33 mouse cellular contexts compared by ENCODE assay signal in genomic region chr1:174244621-174245020, GRCm38 (mm10). TPM values are rescaled to one million over a fixed set of nuclear protein-coding genes. Genes with fewer than 3 reads are reported as not detected.
DNase-seq lines count a peak whose midpoint lies in the region; ATAC-seq and TF ChIP-seq lines count a peak whose summit lies in the region.
"Had no signal": no experiment of that assay in that cellular context is flagged by ENCODE, and none has a peak within 500 bp of the region (broad histone marks: within the 10 kb centered on the region; RNA-seq: fewer than 3 reads in every experiment).

No protein-coding gene starts in this region.

- ATAC-seq in hindbrain, embryonic 14.5 days (ENCODE audit: low FRiP score), result no peak
- ATAC-seq in hindbrain, embryonic 16.5 days, result no peak
- no peak for ATAC-seq in lung, embryonic 14.5 days (ENCODE audit: insufficient read depth)
- ATAC-seq: forebrain, embryonic 13.5 days; forebrain, postnatal 0 days; intestine, postnatal 0 days had no signal

- no peak overlapping the region for H3K9ac ChIP-seq in hindbrain, embryonic 14.5 days
- H3K9ac ChIP-seq in hindbrain, embryonic 16.5 days (ENCODE audit: low read depth, low read length), result no peak overlapping the region
- H3K9ac ChIP-seq in lung, embryonic 14.5 days, result no peak overlapping the region
- H3K9ac ChIP-seq: embryonic facial prominence, embryonic 13.5 days; forebrain, embryonic 13.5 days; forebrain, postnatal 0 days; heart, embryonic 12.5 days; heart, embryonic 15.5 days; hindbrain, embryonic 12.5 days had no signal

- H3K27ac ChIP-seq in hindbrain, embryonic 14.5 days, result no peak overlapping the region
- H3K27ac ChIP-seq in hindbrain, embryonic 16.5 days (ENCODE audit: low read depth, low read length), result no peak overlapping the region
- H3K27ac ChIP-seq in lung, embryonic 14.5 days (ENCODE audit: low read depth), result no peak overlapping the region
- H3K27ac ChIP-seq: embryonic facial prominence, embryonic 10.5 days; embryonic facial prominence, embryonic 13.5 days; forebrain, embryonic 13.5 days; gastrocnemius, adult 2 months; heart, embryonic 15.5 days; hindbrain, embryonic 12.5 days had no signal

- no peak for TF ChIP-seq CTCF in lung, embryonic 14.5 days (IDR thresholded peaks at IDR 0.05; ENCODE audit: low read depth)
- no peak for TF ChIP-seq CTCF in brain, embryonic 14.5 days (IDR thresholded peaks at IDR 0.05; ENCODE audit: borderline replicate concordance, extremely low read depth, insufficient read depth, insufficient read length)

- no peaks in the 10 kb centered on the region for H3K4me1 ChIP-seq in hindbrain, embryonic 14.5 days (replicated peaks; ENCODE audit: control insufficient read depth, insufficient read depth, low read length)
- H3K4me1 ChIP-seq in hindbrain, embryonic 16.5 days (ENCODE audit: control insufficient read depth, insufficient read depth, low read depth, low read length), result no peaks in the 10 kb centered on the region
- H3K4me1 ChIP-seq in lung, embryonic 14.5 days (ENCODE audit: insufficient read depth), result no peaks in the 10 kb centered on the region
- H3K4me1 ChIP-seq: embryonic facial prominence, embryonic 10.5 days; embryonic facial prominence, embryonic 13.5 days; forebrain, embryonic 13.5 days; hindbrain, embryonic 12.5 days had no signal

- WGBS in hindbrain, embryonic 14.5 days, result 82% methylated on average over 2 of the region's 2 CpGs
- 72% methylated on average over 2 of the region's 2 CpGs for WGBS in hindbrain, embryonic 16.5 days
- WGBS in lung, embryonic 14.5 days, result 77% methylated on average over 2 of the region's 2 CpGs

- no peaks in the 10 kb centered on the region for H3K9me3 ChIP-seq in hindbrain, embryonic 14.5 days (ENCODE audit: control insufficient read depth, low read length)
- no peaks in the 10 kb centered on the region for H3K9me3 ChIP-seq in hindbrain, embryonic 16.5 days (ENCODE audit: control insufficient read depth, low read length)
- H3K9me3 ChIP-seq in lung, embryonic 14.5 days (ENCODE audit: low read depth, low read length), result no peaks in the 10 kb centered on the region
- H3K9me3 ChIP-seq: embryonic facial prominence, embryonic 10.5 days; embryonic facial prominence, embryonic 13.5 days; forebrain, embryonic 13.5 days; G1E; heart, embryonic 12.5 days; heart, embryonic 15.5 days; hindbrain, embryonic 12.5 days had no signal

- DNase-seq in hindbrain, embryonic 14.5 days (ENCODE audit: low spot score), result peak; percentile 54
- peak; percentile 16 for DNase-seq in lung, embryonic 14.5 days
- DNase-seq in lung, postnatal 10 days, result no peak
- DNase-seq in Muller cell, postnatal 12 days (ENCODE audit: inconsistent ontology term), result peak; percentile 90
- peak; percentile 20 for DNase-seq in brain, embryonic 14.5 days (ENCODE audit: low read depth)
- DNase-seq in right cerebral cortex, adult 2 months (ENCODE audit: low spot score in 2 of 2), result no peak
- DNase-seq: adrenal gland, adult 2 months; adrenal gland, postnatal 14 days; B cell, adult 2 months; cerebellum, adult 11 months; cerebellum, adult 2 months; cerebellum, postnatal 36 days; embryo, embryonic 11 days; forebrain, postnatal 0 days; gastrocnemius, adult 2 months; gastrocnemius, postnatal 14 days; heart, adult 11 months; heart, postnatal 14 days; heart, postnatal 4 days had no signal

- H3K4me2 ChIP-seq in hindbrain, embryonic 14.5 days (replicated peaks), result no peak overlapping the region
- H3K4me2 ChIP-seq in hindbrain, embryonic 16.5 days (ENCODE audit: low read length), result no peak overlapping the region
- H3K4me2 ChIP-seq in lung, embryonic 14.5 days, result no peak overlapping the region
- H3K4me2 ChIP-seq: embryonic facial prominence, embryonic 13.5 days; forebrain, embryonic 13.5 days; heart, embryonic 12.5 days; heart, embryonic 15.5 days; hindbrain, embryonic 12.5 days had no signal

- no peaks in the 10 kb centered on the region for H3K36me3 ChIP-seq in hindbrain, embryonic 14.5 days (replicated peaks; ENCODE audit: control insufficient read depth, insufficient read depth)
- H3K36me3 ChIP-seq in hindbrain, embryonic 16.5 days (ENCODE audit: control insufficient read depth, insufficient read depth, low read length), result no peaks in the 10 kb centered on the region
- no peaks in the 10 kb centered on the region for H3K36me3 ChIP-seq in lung, embryonic 14.5 days (ENCODE audit: insufficient read depth)
- H3K36me3 ChIP-seq: embryonic facial prominence, embryonic 10.5 days; embryonic facial prominence, embryonic 13.5 days; heart, embryonic 12.5 days; heart, embryonic 15.5 days; hindbrain, embryonic 12.5 days had no signal

- H3K4me3 ChIP-seq in hindbrain, embryonic 14.5 days (replicated peaks; ENCODE audit: low read length), result no peak overlapping the region
- no peak overlapping the region for H3K4me3 ChIP-seq in hindbrain, embryonic 16.5 days (ENCODE audit: low read length)
- no peak overlapping the region for H3K4me3 ChIP-seq in lung, embryonic 14.5 days (ENCODE audit: low read depth, low read length)
- H3K4me3 ChIP-seq: embryonic facial prominence, embryonic 10.5 days; embryonic facial prominence, embryonic 13.5 days; erythroblast, embryonic 14.5 days; forebrain, embryonic 13.5 days; gastrocnemius, adult 2 months; heart, embryonic 12.5 days; heart, embryonic 15.5 days; hindbrain, embryonic 12.5 days had no signal

- no peaks in the 10 kb centered on the region for H3K27me3 ChIP-seq in hindbrain, embryonic 14.5 days (ENCODE audit: control insufficient read depth, insufficient read depth, low read length)
- H3K27me3 ChIP-seq in hindbrain, embryonic 16.5 days (replicated peaks; ENCODE audit: control insufficient read depth, insufficient read depth, low read length), result no peaks in the 10 kb centered on the region
- no peaks in the 10 kb centered on the region for H3K27me3 ChIP-seq in lung, embryonic 14.5 days (ENCODE audit: insufficient read depth, low read length)
- H3K27me3 ChIP-seq: CH12.LX; embryonic facial prominence, embryonic 13.5 days; forebrain, embryonic 13.5 days; heart, embryonic 12.5 days; heart, embryonic 15.5 days; hindbrain, embryonic 12.5 days had no signal

- no peak for TF ChIP-seq POLR2A in brain, embryonic 14.5 days (IDR thresholded peaks at IDR 0.05; ENCODE audit: borderline replicate concordance, extremely low read depth, insufficient read depth, insufficient read length, poor library complexity, severe bottlenecking)

RNA-seq across cellular contexts. Expression of gene Olfr419, which starts 7.2 kb away (rescaled TPM):
- polyA plus RNA-seq in hindbrain, embryonic 14.5 days (2014; fragmentation: Nextera tagmentation; extraction: Ambion mirVana), result not detected in 2 replicates
- polyA plus RNA-seq in hindbrain, embryonic 16.5 days (2015; fragmentation: Nextera tagmentation; extraction: Ambion mirVana), result not detected in 2 replicates
- not detected in 2 replicates for polyA plus RNA-seq in lung, embryonic 14.5 days (2014; fragmentation: Nextera tagmentation; extraction: Ambion mirVana)
- polyA plus RNA-seq in brain, embryonic 14.5 days (2012; rRNA removed), result not detected in 2 replicates
- polyA plus RNA-seq: adrenal gland, adult 2 months; cerebellum, adult 2 months; cortical plate, adult 2 months; embryonic facial prominence, embryonic 10.5 days; embryonic facial prominence, embryonic 13.5 days; erythroblast, embryonic 14.5 days; forebrain, embryonic 13.5 days; forebrain, postnatal 0 days; frontal cortex, adult 2 months; G1E; heart, embryonic 12.5 days; heart, embryonic 15.5 days; hindbrain, embryonic 12.5 days; intestine, embryonic 14.5 days; intestine, postnatal 0 days had no signal

Comparison
In these comparisons a context has a peak if more than half of its experiments do, and no peak if none do; other contexts are left out.
1. DNase-seq: peak in hindbrain, embryonic 14.5 days (single experiment), lung, embryonic 14.5 days (single experiment), Muller cell, postnatal 12 days (single experiment) and brain, embryonic 14.5 days (single experiment); none in lung, postnatal 10 days (single experiment) and right cerebral cortex, adult 2 months (0 of 2).